Mouse (Mus musculus): Measurements from ENCODE around the gene Zfp451.
"Not testable (repeated sequence)": the region's sequence is repeated elsewhere in the genome, so short reads cannot be mapped to it uniquely, and the experiment has no call there.

Zfp451 gene

DNA sequence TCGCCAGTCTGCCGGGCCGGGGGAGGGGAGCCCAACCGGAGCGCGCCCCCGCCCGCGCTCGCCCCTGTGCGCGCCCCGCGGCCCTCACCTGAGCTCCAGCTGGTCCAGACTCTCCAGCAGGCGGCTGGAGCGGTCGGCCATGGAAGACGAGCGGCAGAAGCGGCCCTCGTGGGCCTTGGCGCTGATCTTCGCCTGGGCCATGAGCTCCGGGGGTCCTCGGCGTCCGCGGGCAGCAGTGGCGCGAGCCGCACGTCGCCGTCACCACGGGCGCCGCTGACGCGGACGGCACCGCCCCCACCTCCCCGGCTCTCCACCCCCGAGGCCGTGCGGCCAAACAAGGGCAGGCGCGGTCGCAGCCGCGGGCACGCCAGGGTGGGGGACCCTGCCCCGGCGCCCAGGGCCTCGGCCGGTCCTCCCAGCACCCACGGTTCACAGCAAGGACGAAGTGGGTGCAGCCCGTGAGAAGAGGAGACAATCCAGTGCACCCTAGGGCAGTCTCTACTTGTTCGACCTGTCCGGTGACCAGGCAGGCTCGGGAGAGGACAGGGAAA, 56.8 kb downstream of the Zfp451 start, which contains the start of gene Bag2:
Gene Bag2 (minus strand): TSS at position 305 of the 551 bp plus-strand sequence.
- in situ Hi-C loops (cut with MboI, MseI) = no loop called here

- in situ Hi-C loops (cut with MboI, MseI) = no loop called here
Measured at GRCm38 (mm10) chr1:33757033-33757413, 57.4 kb downstream of the Zfp451 start.

DNA sequence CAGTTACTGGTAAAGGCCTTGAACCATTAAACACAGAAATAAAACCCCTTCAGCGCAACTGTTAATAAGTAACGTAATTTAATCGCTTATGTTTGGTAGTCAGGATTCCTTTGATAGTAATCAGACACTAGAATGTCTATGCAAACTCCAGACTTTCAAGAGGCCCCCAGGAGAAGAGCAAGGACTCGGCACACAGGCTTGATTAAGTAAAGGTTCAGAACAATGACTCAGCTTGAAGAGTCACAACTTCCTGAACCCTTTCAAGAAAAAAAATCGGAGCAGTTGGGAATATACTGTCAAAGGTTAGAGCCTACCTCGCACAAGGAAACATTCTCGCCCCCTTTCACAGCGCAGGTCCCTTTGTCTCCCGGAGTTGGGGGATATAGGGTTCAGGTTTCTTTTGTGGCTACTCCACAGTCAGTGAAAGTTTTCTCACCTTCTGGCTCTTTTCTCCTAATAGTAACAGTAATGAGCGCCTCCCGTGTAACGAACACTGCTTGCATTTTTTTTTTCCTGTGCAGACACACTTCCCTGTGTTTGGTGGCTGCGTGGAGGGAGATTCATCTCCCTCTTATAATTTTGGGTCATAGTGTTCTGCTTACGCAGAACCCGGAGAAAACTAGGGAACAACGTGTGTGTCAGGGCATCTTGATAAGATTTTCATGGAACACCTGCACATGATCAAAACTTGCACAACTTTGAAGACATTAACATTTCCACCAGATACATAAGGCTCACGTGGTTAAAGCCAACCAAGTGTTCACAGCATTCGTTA, 58.0 kb downstream of the Zfp451 start:
- in situ Hi-C loops (cut with MboI, MseI) = no loop called here

- in situ Hi-C loops (cut with MboI, MseI) = no loop called here
Measured at GRCm38 (mm10) chr1:33755799-33756198, 58.6 kb downstream of the Zfp451 start.

DNA sequence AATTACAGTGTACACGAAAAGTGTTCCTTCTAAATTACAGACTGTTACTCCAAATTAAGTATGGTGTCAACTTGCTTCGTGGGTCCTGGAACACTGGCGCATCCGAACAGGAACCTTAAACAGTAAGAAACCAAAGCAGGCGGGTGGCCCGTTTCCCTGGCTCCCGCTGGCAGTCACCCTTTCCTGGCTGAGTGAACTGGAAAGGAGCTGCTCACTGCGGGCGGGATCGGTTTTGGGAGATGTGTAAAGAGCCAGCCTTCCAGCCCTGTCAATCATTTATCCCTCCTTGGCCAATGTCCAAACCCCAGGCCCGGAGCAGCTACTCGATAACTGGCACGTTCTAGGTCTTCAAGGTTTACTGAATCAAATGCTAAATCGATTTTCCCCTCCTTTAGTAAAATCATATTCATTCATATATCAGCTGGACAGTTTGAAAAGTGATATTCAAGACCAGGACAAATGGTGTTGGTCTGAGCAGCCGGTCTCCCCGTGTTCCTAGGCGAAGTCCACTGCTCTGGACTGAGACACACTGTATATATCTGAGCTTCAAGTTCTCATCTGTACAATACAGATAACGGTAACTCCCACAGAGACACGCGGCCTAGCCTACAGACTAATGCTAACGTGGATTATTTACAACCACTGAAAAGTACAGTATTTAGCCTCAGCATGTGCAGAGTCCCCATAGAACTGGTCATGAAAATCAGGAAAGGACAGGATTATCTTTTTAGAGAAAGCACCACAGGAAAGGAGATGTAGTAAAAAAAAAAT, 59.2 kb downstream of the Zfp451 start:
- in situ Hi-C loops (cut with MboI, MseI) = no loop called here

DNA sequence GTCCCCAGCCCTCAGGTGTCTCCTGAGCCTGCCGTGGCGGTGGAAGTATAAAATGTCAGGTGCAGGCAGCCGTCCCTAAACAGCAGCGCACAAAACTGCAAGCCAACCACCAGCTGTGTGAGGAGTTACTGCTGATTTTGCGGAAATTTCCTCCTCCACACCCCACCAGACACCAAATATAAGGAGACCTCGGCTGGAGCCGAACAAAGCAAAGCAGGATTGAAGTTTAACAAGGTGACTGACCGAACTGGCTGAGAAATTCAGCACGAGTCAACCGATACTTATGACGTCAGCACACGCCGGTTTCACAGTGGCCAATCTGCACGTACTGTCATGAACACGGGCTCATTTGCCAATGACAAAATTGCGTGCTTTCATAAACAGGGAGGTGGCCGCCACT, 60.3 kb downstream of the Zfp451 start:
- in situ Hi-C loops (cut with MboI, MseI) = no loop called here

DNA sequence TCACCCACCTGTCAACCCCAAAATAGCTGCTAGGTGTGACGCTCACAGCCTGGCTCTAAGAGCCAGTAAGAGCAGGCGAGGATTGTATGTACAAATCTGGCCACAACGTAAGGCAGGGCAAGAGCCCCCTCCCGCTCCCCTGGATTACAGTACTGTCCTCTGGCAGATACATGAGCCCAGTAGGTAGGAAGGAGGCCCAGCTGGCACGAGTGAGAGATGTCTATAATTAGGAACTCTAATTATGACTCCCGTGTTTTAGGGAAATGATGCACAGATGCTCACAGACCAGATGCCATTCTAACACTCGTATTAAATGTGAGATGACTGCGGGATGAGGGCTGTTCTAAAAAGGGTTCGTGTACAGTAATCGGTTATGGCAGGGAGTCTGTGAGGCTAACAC, 63.1 kb downstream of the Zfp451 start:
- in situ Hi-C loops (cut with MboI, MseI) = no loop called here

DNA sequence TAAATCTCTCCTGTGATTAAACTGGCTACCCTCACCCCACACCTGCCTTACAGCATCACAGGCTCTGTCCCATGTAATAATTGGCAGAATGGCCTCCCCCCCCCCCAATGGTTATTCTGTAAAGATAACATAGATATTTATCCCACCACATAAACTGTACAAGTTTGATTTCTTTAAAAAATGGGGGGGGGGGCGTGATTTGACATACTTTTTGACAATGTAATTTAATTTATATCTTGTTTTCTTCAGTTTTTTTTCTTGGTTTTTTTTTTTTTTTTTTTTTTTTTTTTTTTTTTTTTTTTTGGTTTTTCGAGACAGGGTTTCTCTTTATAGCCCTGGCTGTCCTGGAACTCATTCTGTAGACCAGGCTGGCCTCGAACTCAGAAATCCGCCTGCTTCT, 64.7 kb downstream of the Zfp451 start:
- in situ Hi-C loops (cut with MboI, MseI) = not testable (repeated sequence)

GRCm38 (mm10) chr1:33749109-33749508, 65.3 kb downstream of the Zfp451 start:
- in situ Hi-C loops (cut with MboI, MseI) = no loop called here

- in situ Hi-C loops (cut with MboI, MseI) = no loop called here
Measured at GRCm38 (mm10) chr1:33745901-33746300, 68.5 kb downstream of the Zfp451 start.

GRCm38 (mm10) chr1:33744815-33745214, 69.6 kb downstream of the Zfp451 start:
- in situ Hi-C loops (cut with MboI, MseI) = not testable (repeated sequence)

DNA sequence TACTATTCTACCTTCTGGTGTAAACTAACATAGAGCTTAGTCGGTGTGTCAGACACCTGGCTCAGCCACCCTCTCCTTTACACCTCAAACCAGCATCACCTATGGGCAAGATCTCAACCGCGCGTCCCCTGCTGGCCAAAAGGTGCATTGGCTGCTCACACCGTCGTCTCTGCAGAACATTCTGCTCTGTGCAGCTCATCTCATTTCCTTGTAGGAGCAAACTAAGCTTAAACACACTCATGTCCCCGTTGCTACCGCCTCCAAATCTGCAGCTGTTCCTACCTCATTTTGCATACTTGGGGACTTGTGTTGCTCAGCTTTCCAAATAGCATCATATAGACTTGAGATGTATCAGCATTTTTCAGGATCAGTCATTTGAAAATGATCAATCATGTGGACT, 71.5 kb downstream of the Zfp451 start:
- in situ Hi-C loops (cut with MboI, MseI) = no loop called here

DNA sequence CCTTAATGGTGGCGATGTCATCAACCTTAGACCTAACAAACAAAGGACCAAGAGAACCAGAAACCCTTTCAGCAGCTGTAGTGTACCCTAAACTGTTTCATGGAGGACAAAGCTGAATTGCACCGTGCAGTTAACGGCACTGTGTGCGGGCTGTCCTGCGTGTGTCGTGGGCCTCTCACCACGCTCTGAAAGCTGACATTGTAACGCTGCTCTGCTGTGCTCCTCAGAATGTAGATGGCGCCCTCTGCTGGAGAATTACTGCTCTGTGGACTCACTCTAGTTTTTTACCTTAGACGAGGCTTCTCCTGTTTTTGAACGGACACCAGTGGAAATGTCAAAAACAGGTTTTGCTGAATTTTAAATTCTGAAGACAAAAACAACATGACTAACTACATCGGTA, 75.1 kb downstream of the Zfp451 start:
- in situ Hi-C loops (cut with MboI, MseI) = no loop called here

GRCm38 (mm10) chr1:33738681-33739278, 75.6 kb downstream of the Zfp451 start:
- in situ Hi-C loops (cut with MboI, MseI) = no loop called here

- in situ Hi-C loops (cut with MboI, MseI) = no loop called here
Measured at GRCm38 (mm10) chr1:33738281-33738680, 76.1 kb downstream of the Zfp451 start.

- in situ Hi-C loops (cut with MboI, MseI) = loop anchor here (5.0 kb wide), 1 partner anchor 47 kb away; no protein-coding TSS in a partner anchor
Measured at GRCm38 (mm10) chr1:33734001-33734685, 80.3 kb downstream of the Zfp451 start.

DNA sequence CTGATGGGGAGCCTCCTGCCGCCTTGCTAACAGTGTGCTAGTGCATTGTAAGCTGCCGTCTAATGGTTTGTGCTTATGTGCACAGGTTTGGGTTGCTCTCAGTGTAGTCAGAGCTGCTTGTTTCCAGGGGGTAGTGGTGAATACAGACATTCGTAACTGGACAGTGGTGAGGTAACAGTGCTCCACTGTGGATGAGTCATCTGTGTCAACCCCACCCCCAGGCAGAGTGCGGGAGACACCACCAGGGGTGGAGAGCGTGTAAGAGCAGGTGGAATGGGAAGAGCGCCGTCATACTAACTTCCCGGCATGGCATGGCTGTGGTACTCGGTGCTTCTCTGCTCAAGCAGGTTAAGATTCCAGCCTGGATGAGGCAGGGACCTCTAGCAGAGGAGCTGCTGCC, 81.4 kb downstream of the Zfp451 start:
- in situ Hi-C loops (cut with MboI, MseI) = loop anchor here (5.0 kb wide), 1 partner anchor 46 kb away; no protein-coding TSS in a partner anchor

DNA sequence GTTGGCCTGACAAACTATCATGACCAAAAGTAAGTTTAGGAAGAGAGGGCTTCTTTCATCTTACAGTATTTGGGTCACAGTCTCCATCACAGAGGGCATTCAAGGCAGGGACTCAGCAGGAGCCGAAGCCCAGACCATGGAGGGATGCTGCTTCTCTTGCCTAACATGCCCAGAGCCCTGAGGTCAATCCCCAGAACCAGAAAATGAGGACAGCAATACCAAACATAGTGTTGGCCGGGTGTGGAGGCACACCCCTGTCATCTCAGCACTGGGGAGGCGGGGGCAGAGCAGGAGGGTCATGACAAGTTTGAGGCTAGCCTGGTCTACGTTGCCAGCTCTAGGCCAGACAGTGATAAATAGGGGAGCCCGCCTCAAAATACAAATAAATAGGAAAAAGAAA, 89.3 kb downstream of the Zfp451 start:
- in situ Hi-C loops (cut with MboI, MseI) = no loop called here

- in situ Hi-C loops (cut with MboI, MseI) = no loop called here
Measured at GRCm38 (mm10) chr1:33724516-33724915, 89.9 kb downstream of the Zfp451 start.

GRCm38 (mm10) chr1:33721020-33721419, 93.4 kb downstream of the Zfp451 start:
- in situ Hi-C loops (cut with MboI, MseI) = no loop called here

GRCm38 (mm10) chr1:33720231-33720630, 94.2 kb downstream of the Zfp451 start:
- in situ Hi-C loops (cut with MboI, MseI) = no loop called here

Measured in T-helper 2 cell (primary cell).